Mouse (Mus musculus) cerebellum, postnatal 4 days (tissue): ENCODE results near the gene Krt23.
A peak's percentile ranks its signal among the peaks of the same experiment; 100 is the strongest.

Source experiments
- DNase-seq, 2 experiments: peaks; one replicate each; pipeline ENCODE4 v3.0.0; 2022; ENCODE audit warnings: low spot score in 2 of 2, mixed read lengths in 1 of 2

The Krt23 gene

DNA sequence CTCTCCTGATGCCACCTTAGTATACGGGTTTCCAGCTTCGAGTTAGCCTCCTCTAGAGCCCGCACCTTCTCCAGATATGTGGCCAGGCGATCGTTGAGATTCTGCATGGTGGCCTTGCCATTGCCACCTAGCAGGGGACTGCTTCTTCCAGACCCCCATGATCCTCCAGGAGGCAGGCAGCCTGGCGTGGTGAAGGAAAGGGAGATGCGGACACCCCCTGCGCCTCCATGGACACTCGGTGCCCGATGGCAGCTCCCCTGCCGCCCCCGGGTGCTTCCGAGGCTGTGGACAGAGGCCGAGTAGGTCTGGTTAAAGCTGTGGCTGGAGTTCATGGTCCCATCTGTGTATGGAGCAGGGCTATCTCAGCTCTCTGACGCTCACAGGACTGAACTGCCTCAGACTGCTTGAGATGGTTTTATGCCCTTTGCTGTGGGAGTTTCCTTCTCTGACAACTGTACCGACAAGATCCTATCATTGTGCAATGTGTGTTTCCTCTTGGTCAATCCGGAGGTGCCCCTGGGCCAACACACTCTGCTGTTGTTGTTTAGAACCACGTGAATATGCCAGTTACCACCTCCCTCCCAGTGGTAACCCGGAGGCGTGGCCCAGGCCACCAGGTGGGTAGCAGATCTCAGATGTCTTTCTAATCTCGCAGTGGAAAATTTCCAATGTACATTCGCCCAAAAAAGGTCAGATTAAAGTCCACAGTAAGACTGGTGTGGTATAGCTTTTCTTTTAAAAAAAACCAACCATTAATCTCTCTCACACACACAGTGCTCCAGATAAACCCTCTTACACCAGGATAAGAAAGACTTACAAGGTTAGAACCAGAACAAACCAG, at the start of gene Krt23:
Krt23 (minus strand) TSS at position 405 of the 841 bp plus-strand sequence.
- DNase-seq, result no peak

DNA sequence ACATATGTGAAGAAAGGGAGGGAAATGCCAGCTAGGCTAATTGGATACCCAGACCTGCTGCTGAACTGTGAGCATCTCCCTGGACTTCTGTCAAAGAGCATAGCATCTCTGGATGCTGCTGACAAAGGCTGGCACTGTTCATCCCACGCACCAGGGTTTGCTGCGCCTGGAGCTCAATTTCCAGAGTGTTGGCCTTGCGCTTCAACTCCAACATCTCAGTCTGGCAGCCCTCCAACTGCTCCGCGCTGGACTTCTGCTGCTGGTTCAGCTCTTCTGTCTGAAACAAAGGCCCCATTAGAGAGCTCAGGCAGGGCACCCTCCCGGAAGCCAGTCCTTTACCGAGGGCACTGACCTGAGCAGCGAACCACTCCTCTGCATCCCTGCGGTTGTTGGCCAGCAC, 46.8 kb upstream of the Krt23 start:
- peak; percentile 36 to 76 for DNase-seq

GRCm38 (mm10) chr11:99521288-99521860, 28.4 kb upstream of the Krt23 start, which contains the start of gene Krt39:
Gene Krt39, minus strand, starts transcription at chr11:99521338.
- DNase-seq, result no peak

GRCm38 (mm10) chr11:99514098-99514497, 21.2 kb upstream of the Krt23 start:
- DNase-seq, result no peak

DNA sequence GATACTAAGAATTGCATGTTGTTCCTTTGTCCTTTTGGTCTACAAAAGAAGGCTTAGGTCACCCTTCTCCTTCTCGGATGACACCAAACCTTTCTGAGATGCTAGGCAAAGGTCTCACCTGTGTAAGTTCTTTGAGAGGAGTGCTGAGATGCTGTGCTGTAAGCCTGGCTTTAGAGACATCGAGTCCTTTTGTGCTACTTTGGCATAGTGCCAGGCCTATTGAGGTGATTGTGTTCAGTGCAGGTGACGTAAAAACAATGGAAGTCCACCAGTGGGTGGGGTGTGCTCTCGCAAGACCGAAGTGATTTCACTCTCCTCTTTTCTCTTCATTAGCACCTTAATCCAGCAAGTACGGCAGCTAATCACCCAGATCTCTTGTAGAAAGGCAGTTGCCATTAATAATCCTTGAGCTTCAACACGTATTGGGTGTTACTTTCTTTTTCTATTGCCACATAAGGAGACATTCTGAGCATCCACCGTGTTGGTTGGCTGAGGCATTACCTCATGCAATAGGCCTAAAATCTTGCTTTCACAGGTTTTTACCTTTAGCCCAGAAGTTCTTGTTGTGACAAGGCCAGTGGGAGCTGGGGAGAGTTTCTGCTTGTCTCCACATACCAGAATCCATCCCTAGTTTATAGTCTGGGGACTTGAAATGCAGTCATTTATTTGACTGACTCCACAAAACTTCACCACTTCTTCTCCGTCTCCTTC, 7.3 kb upstream of the Krt23 start:
- DNase-seq, result no peak

- DNase-seq, result no peak
These were observed 3.5 kb upstream of the Krt23 start for GRCm38 (mm10) chr11:99496460-99496859.

- DNase-seq, result no peak
These were observed 1.8 kb upstream of the Krt23 start for GRCm38 (mm10) chr11:99494741-99495140.

GRCm38 (mm10) chr11:99493574-99493850, 575 bp upstream of the Krt23 start:
- no peak for DNase-seq

DNA sequence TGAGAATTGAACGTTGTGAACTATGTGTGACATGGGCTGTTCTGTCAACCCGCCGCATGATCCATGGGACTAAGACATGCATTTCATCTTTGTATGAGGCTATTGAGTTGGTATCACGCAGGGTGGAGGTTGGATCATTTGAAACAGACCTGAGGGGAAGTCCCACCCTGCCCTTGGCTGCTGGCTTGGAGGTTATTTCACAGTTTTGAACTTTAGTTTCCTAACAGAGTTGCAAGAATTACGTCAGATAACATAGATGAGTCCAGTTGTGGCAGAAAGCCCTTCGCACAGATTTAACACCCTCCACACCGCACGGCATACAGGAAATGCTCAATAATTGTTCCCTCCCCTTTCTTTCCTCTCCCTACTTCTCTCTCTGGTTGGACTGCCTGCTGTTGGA, 1.9 kb downstream of the Krt23 start:
- no peak for DNase-seq

DNA sequence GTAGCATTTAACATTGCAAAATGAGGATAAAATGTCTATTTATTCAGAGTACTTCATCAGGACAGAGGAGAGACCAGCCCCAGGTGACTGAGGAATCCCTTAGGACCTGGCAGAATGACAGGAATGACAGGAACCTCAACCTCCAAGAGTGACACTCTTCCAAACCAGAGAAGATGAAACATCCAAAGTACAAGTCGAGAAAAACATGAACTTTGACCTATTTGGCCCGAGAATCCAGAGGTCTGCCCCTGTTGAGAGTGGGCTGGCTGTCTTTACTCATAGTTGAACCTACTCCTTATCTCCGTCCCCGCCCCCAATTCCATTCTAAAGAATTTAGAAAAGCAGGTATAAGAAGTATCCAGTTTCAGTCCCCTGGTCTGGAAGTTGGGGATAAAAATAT, 2.3 kb downstream of the Krt23 start:
- no peak for DNase-seq

DNA sequence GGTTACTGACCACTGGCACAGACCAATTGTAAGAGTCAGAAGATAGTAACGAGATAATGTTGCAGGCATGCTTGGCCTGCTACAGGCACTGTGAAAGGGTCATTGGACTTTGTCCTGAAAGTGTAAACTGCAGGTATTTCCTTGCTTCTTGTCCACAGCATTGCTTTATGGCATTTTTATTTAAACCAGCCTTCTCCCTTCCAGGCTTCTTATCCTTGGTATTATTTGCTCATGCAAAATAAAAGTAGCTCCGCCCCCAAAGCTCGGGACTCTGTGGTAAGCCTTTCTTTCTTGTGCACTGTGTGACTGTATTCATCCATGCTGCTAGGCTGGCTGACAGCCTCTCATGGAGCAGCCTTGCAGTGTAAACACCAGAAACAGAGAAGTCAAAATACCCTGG, 3.7 kb downstream of the Krt23 start:
- no peak for DNase-seq

GRCm38 (mm10) chr11:99474981-99475380, 18.0 kb downstream of the Krt23 start:
- DNase-seq, result no peak

DNA sequence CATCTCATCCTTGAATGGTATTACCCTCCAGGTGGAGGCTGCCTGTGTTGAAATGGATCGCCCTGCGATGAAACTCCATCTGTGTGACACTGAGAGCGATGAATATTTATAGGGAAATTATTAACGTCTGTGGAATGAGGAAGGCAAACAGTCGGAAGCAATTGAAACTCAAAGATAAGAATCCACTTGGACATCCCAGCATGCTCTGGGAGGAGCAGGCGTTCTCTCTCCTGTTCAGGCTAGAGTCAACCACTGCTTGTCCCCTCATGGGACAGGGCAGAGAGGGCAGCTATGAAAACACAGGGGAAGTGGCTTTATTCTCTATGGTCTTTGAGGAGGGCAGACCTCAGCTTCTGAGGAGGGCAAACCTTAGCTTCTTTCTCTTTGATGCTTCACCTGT, 19.5 kb downstream of the Krt23 start:
- DNase-seq, result no peak

GRCm38 (mm10) chr11:99472405-99472804, 20.5 kb downstream of the Krt23 start:
- no peak for DNase-seq

GRCm38 (mm10) chr11:99471946-99472345, 21.0 kb downstream of the Krt23 start:
- no peak for DNase-seq

DNA sequence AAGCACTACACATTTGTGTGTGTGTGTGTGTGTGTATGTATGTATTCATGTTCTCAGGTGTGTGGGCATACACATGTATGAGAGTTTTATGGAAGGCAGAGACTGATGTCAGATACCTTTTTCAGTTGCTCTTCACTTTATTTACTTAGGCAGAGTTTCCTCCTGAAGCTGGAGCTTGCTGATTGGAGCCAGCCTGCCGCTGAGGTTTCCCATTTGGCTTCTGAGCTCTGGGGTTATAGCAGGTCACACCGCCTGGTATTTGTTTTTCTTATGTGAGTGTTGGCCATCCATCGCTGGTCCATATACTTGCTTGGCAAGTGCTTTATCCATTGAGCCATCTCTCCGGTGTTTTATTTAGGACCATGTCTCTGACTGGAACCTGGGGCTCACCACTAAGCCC, 23.7 kb downstream of the Krt23 start:
- no peak for DNase-seq

DNA sequence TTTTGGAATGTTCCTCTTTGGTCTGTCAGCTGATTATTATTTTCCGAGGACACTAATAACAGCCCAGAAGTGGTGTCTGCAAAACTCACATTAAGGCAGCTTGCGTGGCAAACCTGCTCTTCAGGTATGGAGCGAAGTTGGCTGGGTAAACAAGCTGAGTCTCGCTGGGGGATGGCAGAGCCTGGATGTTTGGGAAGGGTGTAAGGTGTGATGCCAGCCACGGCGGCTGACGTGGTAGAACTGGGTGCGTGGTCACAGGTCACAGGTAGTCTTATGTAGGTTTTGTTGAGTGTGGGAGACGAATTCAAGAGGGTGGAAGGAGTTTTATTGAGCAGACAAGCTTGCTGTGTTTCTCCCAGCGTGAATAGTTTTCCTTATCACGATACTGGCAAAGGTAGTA, 24.4 kb downstream of the Krt23 start:
- DNase-seq, result no peak

GRCm38 (mm10) chr11:99466316-99466715, 26.6 kb downstream of the Krt23 start:
- DNase-seq, result no peak

DNA sequence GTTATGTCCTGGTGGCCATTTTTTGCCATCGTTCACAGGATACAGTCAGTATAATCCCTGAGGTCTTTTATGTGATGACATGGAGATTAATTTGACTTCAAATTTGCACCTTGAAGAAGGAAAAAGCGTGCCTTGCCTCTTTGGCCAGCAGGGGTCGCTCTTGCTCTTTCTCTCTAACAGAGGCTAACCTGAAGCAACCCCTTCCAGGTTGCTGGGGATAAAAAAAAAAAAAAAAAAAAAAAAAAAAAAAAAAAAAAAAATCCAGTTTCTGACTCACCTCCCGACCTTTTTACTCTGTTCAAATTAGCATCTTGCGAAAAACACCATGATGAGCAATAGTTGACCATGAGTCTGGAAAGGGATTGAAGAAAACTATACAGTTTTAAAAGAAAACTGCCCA, 28.1 kb downstream of the Krt23 start:
- DNase-seq, result peak; percentile 71 to 88

DNA sequence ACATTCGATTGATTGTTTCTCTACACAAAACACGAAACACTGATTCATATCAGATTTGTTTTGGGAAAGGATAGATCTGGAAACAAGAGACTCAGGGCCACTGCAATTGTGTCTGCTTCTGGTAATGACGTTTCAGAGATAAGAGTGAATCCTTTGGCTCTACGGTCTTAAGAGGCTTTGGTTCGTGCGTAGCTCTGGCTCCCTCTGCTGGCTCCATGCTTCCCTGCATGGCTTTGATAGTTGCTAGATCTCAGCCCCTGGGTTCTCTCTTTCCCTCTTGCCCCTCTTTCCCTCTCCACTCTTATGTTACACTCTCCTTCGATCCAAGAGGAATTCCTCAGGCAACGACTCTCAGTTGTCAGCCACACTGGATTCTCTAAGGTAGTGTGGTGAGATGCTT, 29.8 kb downstream of the Krt23 start:
- peak; percentile 54 to 74 for DNase-seq

DNA sequence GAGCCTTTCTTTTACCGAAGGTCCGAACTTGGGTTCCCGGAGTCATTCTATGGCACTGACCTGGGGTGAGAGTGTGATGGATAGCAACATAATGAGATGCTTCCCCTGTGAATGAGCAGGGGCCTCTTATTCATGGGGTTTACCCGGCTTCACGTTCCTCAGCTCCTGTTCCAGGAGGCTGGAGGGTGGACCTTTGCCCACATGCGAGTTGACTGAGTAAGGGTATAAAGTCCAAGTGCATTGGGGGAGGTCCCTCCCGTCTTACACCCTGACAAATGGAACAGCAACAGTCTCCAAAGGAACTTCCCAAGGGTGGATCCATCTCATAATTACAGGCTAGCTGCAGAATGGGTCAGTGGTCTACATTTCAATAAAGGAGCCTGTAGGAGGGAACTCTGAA, 31.2 kb downstream of the Krt23 start:
- DNase-seq, result no peak

DNA sequence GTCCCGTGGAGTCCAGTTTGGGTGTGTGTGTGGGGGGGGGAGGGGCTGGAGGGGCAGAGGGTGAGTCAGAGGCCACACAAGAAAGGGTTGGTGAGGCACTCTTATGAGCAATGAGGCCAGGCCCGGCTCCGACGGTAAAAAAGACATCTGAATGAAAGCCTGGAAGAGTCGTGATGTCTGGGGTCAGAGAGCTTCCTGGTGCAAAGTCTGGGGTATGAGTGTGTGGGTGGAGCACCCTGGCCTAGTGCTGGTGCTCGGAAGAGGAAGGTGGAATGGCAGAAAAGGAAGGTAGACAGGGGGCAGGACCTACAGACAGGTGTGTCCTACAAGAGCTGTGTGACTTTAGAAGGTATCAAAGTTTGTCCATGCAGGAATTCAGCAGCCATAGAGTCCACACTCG, 34.0 kb downstream of the Krt23 start:
- no peak for DNase-seq

DNA sequence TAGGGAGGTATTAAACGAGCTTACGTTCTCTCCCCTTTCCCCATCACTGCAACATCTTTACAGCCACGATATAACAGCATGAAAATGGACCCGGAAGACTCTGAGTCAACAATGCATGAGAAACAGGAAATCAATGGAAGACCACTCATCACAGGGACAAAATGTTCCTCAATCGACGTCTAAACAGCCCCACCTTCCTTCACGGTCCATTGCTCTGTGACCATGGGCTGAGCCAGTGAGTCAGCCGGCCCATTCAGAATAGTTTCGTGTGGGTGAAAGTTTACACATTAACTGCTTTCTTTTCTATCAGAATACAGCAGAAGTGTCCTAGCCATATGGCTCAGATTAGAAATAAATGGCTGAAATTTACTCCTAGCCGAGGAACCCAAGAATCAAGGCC, 38.2 kb downstream of the Krt23 start:
- no peak for DNase-seq
